Mouse (Mus musculus) right cerebral cortex, postnatal 36 days (tissue): ENCODE measurements around the gene Utp14a.

Experiments used
- DNase-seq, 2 experiments: peaks; one replicate each; pipeline ENCODE4 v3.0.0; 2022; ENCODE audit warnings: low spot score in 2 of 2, mixed read lengths in 1 of 2

Gene Utp14a

GRCm38 (mm10) chrX:48311727-48312126 is 55.1 kb downstream of the Utp14a start:
- DNase-seq = no peak

DNA sequence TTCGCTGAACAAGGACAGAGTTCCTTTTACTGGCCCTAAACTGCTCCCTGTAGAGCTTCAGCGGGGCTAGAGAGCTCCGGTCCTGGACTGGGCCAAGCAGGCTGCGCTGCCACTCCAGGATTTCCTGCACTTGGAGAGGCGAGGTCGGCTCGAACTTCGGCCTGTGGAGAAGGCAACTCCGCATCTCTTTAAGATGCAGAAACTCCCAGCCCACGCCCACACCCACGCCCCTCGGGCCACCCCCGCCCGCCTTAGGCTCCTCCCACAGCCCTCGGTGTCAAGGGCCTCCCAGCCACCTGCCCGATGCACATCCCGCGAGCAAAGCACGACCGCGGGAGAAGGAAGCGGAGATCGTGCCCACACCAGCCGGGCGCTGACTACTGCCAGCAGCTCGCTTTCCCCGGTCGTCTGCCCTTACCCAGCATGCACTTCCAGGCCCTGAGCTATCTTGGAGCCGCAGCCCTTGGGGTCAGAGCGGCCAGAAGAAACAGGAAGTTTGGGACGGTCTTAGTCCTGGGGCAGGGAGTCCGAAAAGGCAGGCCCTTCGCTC is 57.9 kb downstream of the Utp14a start:
- peak; percentile 9 to 31 for DNase-seq

GRCm38 (mm10) chrX:48317444-48317843 is 60.8 kb downstream of the Utp14a start:
- DNase-seq = no peak

DNA sequence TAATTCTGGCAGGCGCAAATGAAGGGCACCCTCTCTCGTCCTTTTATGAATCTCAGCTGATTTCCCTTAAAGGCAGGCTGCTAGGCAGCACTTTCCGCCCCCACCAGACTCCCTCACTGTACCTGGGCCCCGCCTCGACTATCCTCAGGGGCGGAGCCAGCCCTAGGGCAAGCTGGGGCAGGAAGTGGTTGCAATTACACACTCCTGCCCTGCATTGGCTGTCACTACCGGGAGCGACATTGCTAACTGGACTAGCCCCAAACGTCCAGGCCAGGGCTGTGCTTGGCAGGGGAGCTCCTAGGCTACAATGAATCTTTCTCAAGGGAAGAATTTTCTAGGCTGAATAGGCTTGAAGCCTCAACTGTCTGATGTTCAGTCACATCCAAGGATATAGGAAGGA is 61.5 kb downstream of the Utp14a start:
- no peak for DNase-seq
